Mouse (Mus musculus) mature B cell (primary cell): ENCODE measurements around the gene Unc13a.

Experiments
- in situ Hi-C: fragments of 300-500 bp; cut with MboI; formaldehyde crosslinking; loops from 2 replicates; pipeline ENCODE4 v1.14.3; 2019

The Unc13a gene

DNA sequence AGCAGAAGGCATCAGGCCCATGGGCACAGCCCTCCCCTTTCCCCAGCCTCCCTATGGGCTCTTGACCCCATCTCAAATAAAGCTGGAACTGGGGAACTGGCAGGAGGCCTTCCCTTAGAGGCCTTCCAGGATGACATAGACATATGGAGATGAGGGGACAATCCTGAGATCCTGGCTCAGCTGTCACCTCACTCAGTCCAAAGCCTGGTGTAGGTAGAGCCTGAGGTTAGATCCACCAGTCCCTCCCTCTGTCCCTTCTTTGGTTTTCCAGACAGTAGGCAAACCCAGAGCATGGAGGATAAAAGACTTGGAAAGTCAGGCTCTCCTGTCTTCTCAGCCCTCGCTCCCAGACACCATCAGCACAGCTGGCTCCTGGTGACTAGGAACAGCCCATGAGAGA, 4.7 kb downstream of the Unc13a start:
- in situ Hi-C loops, result no loop called here

DNA sequence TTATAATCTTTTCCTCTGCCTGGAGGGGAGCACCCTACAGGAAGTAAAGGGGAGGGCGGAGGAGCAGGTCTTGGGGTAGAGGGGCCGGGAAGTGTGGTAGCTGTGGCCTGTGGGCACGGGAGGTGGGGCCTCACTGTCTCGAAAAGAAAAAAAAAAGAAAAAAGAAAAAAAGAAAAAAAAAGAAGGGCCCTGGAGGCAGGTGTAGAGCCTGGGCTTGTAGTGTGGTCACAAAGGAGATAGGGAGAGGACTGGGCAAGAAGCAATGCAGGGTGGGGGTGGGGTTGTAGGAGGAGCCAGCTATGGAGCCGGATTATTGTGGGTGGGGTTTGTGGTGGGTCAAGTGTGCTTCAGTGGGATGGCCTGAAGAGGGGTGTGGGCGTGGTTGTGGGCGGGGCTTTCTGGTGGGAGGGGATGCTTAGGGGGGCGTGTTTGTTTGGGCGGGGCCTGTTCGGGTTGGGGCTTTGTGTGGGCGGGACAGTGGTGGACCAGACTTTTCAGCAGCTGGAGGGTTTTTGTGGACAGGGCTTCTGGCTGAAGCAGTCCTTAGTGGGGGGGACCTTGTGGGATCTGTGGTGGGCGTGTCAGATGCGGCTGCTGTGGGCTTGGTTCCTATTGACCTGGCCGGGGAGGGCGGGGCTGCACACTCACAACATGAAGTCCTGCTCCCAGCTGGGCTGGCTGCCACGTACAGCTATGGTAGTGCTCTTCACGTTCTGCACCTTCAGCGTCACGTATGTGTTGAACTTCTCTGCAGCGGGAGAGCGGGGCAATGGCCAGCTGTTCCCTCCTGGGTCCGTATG, 6.0 kb downstream of the Unc13a start:
- in situ Hi-C loops, result no loop called here

DNA sequence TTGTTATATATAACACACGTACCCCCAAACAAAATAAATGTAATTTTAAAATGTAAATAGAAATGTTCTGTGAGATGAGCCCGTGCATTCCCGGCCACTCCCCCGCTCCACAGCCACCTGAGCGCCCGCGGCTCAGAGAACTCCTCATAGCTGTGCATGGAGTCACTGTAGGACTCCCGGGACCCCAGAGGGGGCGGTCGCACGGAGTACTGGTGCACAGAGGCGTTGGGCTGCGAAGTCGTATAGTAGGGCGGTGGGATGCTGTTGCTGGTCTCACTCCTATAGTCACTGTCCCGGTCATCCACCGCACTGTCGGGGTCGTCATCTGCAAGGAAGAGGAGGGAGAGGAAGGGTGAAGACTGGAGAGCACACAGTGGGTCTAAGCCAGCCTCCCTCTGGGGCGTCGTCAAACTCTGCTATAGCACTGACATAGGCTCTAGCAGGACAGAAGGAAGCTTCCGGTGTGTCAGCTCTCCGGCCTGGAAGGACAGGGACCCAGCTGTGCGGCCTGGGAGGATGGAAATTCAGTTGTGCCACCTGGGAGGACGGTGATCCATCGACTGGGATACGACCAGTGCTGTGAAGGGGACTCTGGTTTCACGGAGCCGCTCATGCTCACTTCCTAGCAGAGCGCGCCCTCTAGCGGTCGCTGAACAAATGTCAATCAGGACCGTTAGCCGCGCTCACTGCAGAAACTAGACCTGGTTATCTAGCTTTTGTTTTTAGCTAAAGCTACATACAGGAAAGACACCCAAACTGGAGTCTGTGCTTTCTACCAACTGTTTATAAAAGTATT, 11.0 kb downstream of the Unc13a start:
- in situ Hi-C loops, result no loop called here

DNA sequence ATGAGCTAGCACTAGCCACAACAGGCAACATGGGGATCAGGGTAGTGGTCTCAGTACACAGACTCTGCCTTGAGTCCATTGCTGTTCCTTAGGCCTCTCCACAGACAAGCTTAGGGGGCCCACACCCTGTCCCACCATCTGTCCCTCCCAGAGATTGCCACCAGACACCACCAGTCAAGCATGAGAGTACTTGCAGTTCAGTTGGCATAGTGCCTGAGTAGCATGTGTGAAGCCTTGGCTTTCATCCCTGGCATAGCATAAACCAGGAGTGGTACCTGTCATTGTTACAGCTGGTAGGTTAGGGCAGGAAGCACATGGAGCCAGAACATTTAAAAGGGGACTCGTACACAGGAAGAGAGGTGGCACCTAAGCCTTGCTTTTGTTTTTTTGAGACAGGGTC, 11.8 kb downstream of the Unc13a start:
- in situ Hi-C loops, result no loop called here

DNA sequence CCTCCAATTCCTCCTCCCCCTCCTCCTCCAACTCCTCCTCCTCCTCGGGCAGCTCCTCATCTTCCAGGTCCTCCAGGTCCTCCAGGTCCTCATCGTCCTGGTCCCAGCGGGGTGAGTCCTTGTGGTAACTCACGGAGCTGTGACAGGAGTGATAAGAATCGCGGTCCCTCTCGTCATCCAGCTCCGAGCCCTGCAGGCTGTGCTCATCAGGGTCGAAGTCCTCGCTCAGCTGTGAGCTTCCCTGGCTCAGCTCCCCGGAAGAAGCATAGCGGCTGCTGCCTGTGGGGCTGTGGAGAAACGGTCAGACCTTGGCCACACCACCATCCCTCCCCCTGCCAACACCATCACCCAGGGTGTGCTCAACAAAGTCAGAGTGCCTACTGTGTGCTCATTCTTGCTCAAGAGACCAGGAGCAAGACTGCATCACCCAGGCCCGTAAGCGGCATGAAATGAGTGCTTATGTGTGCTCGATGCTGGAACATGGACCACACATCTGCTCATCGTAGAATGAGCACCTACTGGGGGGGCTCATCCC, 13.0 kb downstream of the Unc13a start:
- in situ Hi-C loops, result no loop called here

DNA sequence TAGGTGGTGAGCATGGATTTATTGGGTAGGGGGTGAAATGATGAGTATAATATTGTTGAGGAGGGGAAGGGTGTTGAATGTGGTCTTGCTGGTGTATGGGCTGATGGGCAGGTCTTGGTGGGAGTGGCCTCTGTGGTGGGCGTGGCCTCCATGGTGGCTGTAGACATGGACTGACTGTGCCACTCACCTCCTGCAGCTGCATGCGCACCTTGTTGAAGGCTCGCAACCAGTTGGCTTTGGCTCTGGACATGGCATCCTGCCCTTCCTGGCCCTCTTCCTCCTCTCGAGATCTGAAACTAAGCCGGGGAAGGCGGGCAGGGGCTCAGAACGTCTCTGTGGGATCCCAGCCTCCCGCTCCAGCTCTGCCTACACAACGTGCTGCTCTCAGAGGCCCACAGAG, 13.7 kb downstream of the Unc13a start:
- in situ Hi-C loops, result no loop called here

DNA sequence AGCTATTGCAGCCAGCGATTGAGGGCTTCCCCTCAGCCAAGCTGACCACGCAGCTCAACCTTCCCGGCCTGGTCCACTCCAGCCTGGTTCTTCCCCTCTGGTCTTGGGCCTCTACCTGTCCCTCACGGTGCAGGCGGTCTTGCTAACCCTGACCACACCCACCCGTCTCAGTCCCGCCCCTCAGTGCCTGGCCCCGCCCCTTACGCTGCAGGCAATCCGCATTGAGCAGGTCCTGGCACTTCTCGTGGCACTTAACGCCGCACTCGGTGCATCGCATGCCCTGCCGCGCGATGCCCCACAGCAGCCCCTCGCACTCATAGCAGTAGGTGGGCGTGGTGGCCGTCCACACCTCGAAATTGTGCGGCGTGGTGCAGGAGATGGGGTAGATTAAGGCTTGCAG, 17.0 kb downstream of the Unc13a start:
- in situ Hi-C loops, result no loop called here

DNA sequence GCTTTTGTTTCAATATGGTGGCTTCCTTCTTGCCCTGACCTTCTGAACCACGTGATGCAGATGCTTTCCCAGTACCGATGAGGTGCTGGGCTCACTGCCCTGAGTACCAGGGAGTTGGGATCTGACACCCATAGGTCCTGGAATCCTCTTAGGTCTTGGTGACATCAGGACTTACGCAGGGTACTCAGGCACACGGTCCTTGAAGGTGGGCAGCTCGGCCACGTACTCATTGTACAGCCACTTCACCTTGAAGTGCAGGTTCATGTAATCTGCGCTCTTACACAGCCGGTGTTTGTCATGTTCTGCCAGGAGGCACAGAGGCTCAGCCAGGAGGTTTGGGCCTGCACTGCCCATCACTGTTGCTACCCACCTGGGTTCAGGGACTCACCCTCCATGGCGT, 26.0 kb downstream of the Unc13a start:
- in situ Hi-C loops, result no loop called here

DNA sequence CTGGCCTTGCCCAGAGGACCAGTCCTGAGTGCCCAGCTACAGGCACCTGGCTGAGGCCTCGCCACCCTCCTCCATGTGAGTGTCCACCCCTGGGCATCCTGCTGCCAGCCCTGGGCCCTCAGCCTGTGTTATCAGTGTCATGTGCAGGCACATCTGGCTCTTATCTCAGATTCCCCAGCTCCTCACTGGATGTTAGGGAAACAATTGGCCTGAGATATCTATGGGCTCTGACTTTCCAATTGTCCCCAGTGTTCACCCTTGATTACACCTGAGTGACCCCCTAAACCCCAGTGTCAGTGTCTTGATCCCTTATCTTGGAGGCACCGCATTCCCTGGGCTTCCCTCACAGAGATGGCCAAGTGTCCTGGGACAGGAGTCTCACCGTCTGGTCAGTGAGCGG, 32.2 kb downstream of the Unc13a start:
- in situ Hi-C loops, result no loop called here

DNA sequence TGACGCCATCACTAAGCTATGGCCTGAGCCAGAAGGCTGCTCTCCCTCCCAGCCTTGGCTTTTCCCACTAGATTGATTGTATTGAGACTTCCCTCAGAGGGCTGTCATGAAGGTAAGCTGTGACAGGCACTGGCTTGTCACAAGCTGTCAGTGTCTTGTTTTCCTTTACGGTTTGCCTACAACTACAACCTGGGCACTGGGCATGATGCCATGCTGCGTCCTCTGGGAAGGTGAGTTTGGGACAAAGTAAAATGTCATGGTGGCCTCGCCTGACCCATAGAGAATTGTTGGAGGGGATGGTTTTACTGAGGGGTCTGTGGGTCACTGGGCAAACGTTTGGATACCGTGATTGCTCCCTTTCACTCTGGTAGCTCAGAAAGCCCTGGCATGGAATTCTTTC, 33.2 kb downstream of the Unc13a start:
- in situ Hi-C loops, result no loop called here

DNA sequence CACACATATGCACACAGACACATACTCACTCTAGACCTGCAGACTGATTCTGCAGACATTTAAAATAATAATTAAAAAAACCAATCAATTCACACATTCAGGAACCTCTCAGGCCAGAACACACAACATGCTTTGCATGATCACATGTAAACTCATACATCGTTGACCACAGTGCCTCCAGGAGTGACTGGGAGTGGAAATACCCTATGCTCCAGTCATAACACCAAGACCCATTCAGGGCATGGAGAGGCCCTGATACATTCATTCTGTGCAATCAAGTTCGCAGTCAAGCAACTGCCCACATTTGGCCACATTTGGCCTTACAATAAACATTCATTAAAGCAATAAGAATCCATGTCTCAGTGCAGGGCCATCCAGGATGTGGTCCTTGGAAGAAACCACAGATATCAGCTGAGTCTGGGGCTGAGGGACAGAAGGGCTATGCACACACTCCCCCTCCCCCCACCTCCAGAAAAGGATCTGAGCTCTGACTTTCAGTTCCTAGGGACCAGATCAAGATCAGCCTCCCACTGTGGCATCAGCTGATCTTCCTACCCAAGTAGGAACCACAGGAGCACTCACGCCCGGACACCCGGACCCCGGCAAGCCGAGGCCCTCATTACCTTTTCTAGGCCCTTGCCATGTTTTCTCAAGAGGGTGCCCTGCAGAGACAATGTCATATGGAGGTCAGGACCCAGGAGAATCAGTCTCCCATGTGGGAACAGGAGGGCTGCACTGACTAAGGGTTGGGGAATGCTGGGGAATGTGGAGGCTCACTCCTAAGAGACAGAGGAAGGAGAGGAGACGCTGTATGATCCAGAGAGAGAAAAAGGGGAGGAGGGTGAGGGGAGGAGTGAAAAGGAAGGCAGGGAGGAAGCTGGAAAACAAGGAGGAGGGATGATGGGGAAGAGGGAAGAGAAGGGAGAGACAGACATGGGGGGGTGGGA, 34.1 kb downstream of the Unc13a start:
- in situ Hi-C loops, result no loop called here

DNA sequence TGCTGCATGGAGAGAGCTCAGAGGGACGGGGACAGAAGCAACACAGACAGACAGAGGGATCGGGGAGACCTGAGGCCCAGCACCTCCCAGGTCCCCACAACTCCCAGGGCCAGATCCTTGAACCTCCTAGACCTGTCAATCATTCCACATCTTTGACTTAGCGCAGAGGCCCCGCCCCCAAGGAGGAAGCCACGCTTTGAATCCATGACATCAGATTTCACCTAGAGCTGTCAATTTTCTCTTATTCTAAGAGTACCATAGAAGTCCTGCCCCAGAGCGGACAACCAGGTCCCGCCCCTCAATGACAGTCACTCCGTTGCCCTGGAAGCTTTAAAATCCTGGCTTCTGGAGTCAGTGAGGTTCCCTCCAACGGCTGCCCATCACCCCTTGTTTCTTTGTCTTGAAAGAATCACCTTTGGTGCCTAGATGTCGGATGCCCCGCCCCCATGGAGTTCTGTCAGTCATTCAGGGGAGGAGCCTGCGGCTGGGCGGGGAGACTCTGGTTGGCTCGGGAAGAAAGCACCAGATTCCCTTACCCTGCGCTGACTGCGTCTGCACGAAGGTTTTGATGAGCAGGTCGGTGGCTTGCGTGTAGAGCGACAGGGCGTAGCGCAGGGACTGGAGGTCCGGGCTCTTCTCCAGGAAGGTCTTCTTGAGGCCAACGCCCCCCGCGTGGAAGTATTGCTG, 37.4 kb downstream of the Unc13a start:
- in situ Hi-C loops, result loop anchor here (5.0 kb wide), 1 partner anchor 72 kb away; no protein-coding TSS in a partner anchor

DNA sequence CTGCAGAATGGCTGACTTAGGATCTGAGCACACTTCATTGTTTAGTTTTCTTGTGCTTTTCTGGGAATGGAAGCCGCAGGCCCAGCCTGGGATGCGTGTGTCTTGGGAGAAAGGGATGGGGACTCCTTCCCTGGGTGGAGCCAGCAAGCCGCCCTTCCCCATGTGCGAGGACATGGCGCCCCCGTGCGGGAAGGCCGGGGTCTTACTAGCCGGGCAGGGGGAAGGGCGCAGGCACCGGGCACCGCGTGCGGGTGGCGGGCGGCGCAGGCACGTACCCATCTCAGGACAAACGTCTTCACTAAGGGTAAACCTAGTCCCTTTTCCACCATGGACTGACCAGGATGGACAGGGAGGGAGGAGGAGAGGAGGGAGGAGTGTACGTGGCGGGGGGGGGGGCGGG, 38.4 kb downstream of the Unc13a start:
- in situ Hi-C loops, result loop anchor here (5.0 kb wide), 1 partner anchor 71 kb away; no protein-coding TSS in a partner anchor

DNA sequence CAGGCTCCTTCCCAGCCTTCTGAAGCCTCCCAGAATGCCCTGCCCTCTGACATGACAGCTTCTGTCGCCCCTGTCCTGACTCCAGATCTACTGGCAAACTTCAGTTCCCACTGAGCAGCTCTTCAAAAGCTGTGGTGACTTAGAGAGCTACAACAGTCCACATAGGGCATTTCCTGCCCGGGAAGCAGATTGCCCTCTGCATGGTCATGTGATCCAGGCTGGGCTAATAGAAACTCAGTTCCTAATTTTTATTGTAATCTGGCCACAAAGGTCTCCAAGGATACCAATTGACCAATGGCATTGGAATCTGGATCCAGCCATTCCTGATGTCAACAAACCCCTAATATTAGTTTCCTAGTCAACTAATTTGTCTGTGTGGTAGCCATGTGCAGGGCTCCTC, 39.7 kb downstream of the Unc13a start:
- in situ Hi-C loops, result loop anchor here (5.0 kb wide), 1 partner anchor 70 kb away; no protein-coding TSS in a partner anchor

DNA sequence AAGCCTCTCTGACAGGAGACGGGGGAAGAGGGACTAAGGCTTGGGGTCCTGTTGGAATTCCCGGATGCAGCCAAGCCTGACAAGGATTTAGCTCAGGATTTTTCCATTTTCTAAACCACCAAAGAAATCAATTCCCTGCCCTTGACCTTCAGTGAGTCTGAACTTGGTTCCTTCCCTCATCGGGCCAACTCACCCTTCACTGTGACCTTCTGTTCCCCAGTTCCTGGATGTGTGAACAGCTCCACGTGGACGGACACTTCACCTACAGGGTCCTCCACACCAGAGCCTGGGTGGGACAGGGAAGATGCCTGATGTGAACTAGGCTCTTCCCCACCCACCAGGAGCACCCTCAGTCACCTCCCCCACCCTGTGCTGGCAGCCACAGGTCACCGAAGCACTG, 40.8 kb downstream of the Unc13a start:
- in situ Hi-C loops, result loop anchor here (5.0 kb wide), 1 partner anchor 68 kb away; no protein-coding TSS in a partner anchor

DNA sequence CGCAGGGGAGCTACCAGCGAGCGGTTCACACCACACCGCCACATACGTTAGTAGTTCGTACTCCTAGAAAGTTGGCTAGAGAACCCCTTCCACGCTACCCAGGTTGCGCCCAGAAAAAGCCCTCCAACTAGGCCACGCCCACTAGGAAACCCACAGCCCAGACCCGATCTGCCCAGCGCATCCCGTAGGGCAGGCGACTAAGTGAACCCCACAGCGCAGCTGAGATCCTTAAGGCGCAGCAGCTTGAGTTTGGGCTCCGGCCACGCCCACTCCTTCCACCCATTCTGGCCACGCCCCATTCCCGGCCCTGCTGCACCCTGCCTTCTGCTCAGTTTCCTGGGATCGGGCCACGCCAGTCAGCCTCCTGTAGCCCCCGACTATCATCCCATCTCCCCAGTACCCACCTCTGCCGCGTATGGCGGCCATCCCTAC, 41.8 kb downstream of the Unc13a start:
- in situ Hi-C loops, result loop anchor here (5.0 kb wide), 1 partner anchor 67 kb away; no protein-coding TSS in a partner anchor

DNA sequence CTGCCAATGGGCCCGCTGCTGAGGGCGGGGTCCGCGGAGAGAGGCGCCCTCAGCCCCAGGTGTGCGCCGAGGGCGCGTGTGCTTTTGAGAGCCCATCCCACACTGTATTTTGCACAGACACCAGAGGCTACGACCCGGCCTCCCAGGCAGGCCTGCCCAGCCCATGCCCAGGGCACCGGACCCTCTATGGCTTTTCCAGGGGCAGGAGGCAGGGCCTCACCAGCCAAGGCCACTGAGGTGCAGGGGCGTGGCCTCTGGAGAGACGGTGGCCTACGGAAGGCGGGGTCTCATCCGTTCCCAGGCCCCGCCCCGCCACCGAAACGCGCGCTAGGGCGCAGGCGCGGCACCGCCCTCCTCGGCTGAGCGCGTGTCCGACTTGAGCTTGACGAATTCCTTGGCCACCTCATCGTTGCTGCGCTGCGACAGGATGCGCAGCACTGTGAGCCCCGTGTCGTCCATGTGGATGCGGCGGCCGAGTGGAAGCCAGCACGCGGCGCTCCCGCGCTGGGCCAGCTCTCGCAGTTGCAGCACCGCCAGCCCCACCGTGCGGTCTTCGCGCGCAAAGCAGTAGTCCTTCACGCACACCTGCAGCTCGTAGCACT, 42.4 kb downstream of the Unc13a start:
- in situ Hi-C loops, result no loop called here

DNA sequence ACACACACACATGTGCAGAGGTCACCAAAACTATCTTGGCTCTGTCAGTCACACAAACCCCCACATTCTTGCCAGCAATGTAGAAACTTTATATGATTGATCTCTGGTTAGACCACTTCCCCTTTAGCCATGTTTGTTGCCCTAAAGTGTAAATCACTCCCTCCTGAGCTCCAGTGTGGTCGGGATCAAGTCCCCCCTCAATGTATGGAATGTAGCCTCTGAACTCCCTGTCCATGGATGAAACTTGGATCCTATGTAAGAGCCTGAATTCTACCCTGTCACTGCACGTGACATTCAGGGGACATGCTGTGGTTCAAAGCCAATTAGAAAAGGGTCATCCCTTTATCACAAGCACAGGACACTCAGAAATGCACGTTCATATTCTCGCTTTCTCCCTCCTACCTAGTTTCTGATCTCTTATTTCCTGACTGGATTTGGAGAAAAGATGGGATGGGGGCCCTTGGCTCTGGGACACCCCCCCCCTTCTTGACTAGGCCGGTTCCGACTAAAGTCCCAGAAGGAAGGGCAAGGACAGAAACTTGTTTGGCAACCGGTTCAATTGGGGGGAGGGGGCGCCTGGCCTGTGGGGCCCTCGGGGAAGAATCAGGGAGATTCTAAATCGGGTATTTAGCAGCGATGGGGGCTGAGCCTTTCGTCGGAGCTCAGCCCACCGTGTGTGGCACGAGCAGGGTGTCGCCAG, 43.0 kb downstream of the Unc13a start:
- in situ Hi-C loops, result no loop called here

DNA sequence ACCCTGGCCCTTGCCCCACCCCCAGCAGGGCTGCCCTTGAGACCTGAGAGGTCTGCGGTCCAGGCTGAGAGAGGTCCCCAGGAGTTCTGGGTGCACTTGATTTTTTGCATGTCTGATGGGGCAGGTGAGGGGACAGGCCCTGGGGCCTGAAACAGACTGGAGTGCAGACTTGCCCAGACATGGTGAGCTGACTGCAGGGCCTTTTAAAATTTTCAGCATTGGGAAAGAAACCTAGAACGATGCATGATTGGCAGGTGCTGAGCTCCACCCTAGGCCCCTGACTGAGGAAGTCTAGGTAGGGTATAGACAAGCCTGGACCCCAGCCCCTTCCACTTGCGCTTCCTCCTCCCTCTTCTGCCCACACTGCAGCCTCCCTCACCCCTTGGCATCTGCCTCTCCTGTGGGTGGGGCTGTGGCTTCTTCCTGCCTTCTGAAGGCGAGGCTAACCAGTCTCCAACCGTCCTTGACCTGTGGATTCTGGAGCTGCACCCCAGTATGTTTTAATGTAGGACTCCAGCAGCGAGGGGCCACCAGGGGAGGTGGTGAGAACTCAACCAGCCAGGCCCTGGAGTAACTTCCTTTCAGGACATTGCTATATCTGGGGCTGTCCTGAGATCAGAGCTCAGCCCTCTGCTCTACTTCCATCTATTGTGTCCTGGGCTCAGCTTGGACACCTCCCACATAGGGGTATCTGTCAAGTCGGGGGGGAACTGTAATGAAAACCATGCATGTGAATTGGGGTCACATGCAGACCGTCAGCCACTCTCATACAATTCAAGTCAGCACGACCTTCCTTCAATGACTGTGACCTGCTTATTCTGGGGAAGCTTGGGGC, 44.1 kb downstream of the Unc13a start:
- in situ Hi-C loops, result no loop called here
